Mouse (Mus musculus) embryo, embryonic 9.5 days (tissue): ENCODE measurements around the gene Rnf10.

Experiments
- DNase-seq: peaks from one replicate; pipeline ENCODE4 v3.0.0-alpha.2; 2017; ENCODE audit errors: extremely low spot score

The Rnf10 gene

DNA sequence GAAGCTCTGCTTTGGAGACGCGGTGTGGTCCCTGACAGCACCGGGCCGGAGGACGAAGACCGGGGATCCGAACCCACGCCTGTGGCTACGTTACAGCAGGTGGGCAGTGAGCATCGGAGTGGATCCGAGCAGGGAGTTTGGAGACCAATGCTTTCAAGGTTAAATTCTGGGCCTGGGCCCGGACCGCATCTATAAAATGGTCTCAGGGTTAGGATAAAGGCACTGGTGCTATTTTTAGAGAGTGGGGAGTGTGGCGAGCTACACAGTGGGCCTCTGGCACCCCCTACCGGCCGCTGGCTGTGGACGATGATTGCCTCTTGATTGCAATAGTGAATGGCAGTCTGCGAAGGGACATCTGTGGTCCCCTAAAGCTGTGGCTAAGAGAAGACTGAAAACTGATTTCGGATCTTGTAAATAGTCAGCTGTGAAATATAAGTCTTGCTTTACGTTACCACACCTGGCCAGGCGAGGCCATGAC, 36.9 kb downstream of the Rnf10 start, which contains the start of gene Pop5:
Gene Pop5, plus strand, starts transcription at position 51 of the 478 bp plus-strand sequence.
- DNase-seq, result peak; percentile 89

DNA sequence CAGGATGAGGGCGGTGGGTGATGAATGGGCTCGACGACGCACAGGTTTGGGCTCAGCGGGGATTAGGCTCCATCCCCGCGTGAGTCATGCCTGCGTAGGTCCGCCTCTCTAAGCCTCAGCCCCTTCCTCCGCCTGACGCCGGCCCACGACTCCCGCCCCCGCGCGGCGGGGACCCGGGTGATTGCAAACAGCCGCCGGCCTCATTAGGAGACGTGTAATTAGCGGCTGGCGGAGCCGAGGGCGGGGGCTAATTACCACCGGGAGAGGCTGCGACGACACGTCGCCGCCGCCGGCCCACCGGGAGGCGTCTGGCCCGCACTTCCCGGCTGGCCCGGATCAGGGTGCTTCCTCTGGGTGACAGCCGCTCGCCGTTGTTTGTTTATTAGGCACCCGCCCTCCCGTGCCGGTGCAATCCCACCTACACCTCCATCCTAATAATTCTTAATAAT, 37.4 kb downstream of the Rnf10 start:
- peak; percentile 50 for DNase-seq

- DNase-seq, result no peak
Measured at GRCm38 (mm10) chr5:115234519-115234918, 38.2 kb downstream of the Rnf10 start.

GRCm38 (mm10) chr5:115233031-115233780, 39.5 kb downstream of the Rnf10 start:
- DNase-seq, result no peak

- no peak for DNase-seq
Measured at GRCm38 (mm10) chr5:115232516-115232915, 40.2 kb downstream of the Rnf10 start.

- no peak for DNase-seq
Measured at GRCm38 (mm10) chr5:115231552-115232120, 41.1 kb downstream of the Rnf10 start.

DNA sequence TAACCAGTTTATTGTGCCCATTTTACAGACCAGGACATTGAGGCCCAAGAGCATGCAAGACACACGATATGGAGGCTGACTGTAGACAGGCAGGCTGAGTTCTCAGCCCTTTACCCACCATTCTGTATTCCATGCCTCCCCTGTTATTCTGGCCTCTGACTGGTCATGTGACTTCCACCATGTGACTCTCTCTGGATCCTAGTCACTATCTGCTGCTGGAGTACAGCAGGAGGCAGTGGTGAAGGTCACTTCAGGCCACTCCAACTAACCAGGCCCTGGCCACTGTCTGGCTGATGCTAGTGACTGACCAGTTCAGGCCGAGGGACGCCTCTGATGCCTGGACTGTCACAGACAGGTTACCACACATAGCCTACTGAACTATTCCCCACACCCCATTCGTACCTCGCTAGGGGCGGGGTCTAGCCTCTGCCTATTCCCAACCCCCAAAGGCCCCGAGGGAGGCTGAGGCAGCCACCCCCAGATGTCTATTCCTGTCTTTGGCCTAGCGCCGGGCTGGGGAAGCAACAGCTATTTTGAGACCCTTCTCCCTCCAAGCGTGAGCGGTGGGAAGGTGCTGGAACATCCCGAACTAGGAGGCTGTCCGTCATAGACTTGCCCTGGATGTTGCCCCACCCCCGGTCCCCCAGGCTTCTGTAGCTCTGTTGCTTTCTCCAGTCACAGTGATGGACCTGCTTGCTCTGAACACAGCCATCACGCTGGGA, 41.7 kb downstream of the Rnf10 start:
- DNase-seq, result no peak

DNA sequence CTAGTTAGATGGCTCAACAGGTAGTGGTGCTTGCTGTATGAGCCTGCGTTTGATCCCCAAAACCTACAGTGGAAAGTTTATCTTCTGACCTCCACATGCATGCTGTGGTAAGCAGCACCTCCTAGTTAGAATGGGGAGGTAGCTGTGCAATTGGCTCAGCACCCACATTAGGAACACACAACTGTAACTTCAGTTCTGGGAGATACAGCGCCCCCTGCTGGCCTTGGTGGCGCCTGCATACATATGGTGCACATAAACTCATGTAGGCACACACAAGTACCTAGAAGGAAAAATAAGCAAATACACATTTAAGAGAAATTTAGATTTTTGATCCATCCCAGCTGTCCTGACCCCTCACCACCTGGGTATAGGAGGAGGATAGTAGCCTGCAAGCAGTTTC, 50.2 kb downstream of the Rnf10 start:
- DNase-seq, result no peak

DNA sequence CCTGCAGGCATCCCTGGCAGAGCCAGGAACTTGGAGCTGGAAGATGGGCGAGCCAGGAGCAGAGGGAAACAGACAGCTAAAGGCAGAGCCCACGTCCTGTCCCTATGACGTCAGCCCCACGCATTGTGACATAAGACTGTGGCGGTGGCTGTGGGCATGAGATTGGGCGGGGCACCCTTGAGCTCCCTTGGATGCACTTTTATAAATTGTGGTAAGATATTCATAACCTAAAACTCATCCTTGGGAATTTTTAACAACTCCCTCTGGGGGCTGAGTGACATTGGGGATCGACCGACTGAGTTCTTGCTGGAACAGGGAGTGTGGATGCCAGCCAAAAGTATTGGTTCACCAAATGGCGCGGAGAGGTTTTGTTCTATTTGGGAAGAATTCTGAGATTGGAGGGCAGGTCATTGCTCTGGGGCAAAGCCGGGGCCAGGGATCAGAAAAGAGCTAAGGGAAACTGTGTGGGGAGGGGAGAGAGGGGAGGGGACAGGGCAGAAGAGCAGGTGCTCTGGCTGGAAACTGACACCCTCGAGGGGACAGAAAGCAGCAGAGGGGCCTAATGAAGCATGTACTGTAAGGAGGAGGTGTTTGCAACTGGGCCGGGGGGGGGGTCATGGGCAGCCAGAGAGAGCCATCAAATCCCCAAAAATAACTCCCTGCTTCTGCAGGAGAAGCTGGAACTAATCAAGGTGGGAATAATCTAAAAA, 51.6 kb downstream of the Rnf10 start:
- no peak for DNase-seq

GRCm38 (mm10) chr5:115217998-115218397, 54.7 kb downstream of the Rnf10 start:
- no peak for DNase-seq

DNA sequence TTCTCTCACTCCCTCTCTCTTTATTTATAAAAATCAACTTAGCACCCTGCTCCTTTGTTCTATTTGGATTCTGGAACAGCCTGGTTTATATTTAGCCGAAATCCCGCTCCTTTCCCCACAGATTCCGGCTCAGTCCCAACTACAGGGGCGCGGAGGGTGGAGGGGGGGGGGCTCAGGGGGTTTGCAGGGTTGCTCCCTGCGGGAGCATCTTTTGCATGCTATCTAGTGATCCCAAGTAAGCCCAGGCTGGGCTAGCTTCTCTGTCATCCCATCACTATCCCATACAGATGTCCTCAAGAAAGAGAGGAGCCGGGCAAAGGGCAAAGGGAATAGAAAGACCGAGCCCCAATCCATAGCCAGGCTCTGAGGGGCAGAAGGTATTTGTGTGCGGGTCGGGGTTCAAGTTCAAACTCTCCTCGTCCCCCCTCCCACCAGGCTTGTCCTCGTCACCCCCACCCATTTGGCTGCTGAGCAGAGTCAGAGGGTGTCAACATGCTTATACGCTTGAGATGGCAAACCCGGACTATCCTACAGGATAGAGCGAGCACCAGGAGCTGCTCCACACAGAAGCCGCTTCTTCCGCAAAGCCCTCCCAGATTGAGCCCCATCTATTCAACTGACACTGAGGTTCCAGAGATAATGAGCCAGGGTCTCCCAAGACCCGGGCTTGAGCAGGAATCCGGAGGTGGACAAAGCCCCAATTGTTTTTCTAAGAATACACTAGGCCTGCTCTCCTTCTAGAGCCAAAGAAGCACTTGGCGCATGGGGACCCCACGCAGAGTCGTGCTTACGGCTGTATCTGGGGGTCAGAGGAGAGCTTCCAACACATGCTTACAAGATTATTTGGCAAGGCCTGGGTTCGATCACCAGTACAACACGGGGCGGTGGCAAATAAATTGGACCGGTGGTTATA, 57.2 kb downstream of the Rnf10 start:
- no peak for DNase-seq

- DNase-seq, result peak; percentile 73
Measured at GRCm38 (mm10) chr5:115214864-115215263, 57.8 kb downstream of the Rnf10 start.

- DNase-seq, result no peak
Measured at GRCm38 (mm10) chr5:115212861-115213260, 59.8 kb downstream of the Rnf10 start.

- no peak for DNase-seq
Measured at GRCm38 (mm10) chr5:115212451-115212850, 60.2 kb downstream of the Rnf10 start.

GRCm38 (mm10) chr5:115210380-115210779, 62.3 kb downstream of the Rnf10 start:
- peak; percentile 55 for DNase-seq

DNA sequence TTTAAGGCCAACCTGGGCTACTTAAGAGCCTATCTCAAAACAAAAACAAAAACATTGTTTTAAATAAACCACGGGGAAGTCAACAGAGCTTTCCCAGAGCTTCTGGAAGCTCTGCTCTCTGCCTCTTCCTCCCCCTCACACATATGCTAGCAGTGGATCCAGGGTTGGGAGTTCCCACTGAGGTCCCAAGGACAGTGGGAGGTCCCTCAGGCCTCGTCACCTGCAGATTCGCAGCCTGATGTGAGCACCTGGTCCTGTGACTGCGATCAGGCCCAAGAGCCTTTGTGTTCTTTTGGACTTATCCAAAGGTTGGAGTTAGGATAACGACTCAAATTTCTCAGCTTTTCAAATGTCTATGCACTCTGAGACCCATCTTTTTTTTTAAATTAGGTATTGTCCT, 64.1 kb downstream of the Rnf10 start:
- no peak for DNase-seq

DNA sequence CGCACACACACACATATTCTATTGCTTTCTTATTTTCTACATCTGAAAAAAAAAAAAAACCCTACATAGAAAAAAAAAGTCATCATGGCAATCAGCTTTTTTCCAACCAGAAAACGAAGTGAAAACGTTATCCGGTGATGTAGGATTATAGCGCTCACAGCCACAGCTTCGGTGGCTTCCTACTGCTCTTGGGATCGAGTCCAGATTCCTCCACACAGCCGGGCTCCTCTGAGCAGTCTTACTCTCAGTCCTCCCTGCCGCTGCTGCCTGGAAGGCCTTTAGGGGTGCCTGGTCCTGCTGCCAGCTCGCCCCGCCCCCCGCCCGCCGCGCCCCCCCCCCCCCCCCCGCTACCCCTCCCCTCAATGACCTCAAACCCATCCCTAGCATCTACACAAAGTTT, 64.8 kb downstream of the Rnf10 start:
- DNase-seq, result no peak

- DNase-seq, result no peak
Measured at GRCm38 (mm10) chr5:115207244-115207643, 65.5 kb downstream of the Rnf10 start.

GRCm38 (mm10) chr5:115204562-115205311, 68.0 kb downstream of the Rnf10 start:
- DNase-seq, result peak; percentile 78
